Mouse (Mus musculus) CD4-positive, CD25-positive, alpha-beta regulatory T cell, adult 4 months (primary cell): Measurements from ENCODE around the gene Coro1a. TPM values are rescaled to one million over a fixed set of nuclear protein-coding genes. Genes with fewer than 3 reads are reported as not detected.
"Not testable (repeated sequence)": the region's sequence is repeated elsewhere in the genome, so short reads cannot be mapped to it uniquely, and the experiment has no call there.

Source experiments
- ATAC-seq: one replicate; pipeline ENCODE4 v1.8.0; 2017
- polyA plus RNA-seq, 2 experiments: library from polyadenylated mRNA; unstranded; fragments of 100-300 nt; shearing (Covaris generic); gene quantifications; one replicate each; pipeline ENCODE4 v1.2.1; 2017

The Coro1a gene
- polyA plus RNA-seq, 2 experiments from 2014 or later, result 2,251 to 2,782 TPM

GRCm38 (mm10) chr7:126704121-126704980, 3.2 kb downstream of the Coro1a start:
- ATAC-seq, result peak; percentile 46

- no peak for ATAC-seq
Measured at GRCm38 (mm10) chr7:126703757-126704077, 3.9 kb downstream of the Coro1a start.

DNA sequence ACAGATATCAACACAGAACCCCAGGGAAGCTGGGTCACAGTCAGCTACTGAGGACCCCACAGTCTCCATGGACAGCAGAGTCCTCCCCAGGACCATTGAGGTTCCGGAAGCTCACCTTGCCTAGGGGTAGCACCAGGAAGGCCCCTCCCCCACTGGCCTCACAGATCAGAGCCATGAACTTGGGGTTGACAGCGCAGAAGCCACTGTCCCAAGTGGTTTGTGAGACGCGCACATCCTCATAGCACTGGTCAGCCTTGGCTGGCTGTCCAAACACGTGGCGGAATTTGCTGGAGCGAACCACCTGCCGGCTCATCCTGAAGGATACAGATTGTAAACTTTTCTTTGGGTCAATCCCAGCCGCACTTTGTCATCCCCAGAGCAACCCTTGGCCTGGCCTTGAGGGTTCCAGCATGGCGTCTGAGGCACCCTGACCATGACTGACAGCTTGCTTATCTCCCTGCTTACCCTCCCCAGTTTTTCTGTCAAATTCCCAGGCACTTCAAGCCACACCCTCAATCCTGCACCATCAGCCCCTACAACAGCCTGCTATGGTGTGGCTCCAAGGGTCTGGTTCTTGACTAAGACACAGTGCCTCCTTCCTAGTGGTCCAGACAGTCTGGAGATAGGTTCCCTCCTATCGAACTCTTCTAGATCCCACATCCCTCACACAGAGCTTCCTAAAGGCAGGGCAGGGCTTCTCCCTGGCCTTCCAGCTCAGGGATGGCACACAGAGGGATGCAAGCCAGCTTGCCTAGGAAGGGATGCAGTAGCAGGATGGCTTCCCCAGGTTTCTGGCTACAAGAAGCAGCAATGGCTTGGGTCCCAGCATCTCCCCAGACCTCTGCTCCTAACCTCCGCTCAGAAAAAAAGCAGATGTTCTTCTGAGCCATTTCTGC, 4.5 kb downstream of the Coro1a start:
- no peak for ATAC-seq

- peak; percentile 69 for ATAC-seq
Measured at GRCm38 (mm10) chr7:126702358-126702757, 5.2 kb downstream of the Coro1a start.

DNA sequence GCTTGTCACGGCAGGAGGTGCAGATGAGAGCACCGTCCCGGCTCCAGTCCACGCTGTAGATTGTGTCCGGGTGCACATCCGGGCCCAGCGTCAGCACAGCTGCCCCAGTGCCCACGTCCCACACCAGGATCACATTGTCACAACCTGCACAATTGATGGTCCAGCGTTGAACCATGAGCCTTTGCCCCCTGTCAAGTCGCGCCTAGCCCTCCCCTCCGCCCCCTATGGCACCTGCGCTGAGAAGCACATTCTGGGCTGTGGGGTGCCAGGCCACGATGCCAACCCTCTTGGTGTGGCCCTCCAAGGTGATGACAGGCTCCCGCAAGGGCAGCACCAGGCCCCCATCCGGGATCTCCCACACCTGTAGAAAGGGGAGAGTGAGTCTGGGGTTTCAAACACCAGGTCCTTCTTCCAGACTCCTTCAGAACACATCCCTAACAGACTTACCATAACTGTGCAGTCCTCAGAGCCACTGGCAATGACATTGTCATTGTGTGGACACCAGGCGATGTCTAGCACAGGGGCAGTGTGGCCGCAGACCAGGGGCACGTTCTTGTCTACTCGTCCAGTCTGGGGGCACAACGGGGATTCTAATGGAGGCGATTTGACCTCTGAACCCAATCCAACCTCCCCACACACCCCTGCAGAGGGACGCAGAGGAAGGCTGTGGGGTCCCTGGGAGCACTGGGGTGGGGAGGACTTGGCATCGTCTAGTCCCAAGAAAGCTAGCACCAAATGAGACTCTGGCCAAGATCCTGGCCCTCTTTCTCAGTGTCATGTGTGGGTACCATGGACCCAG, 5.8 kb downstream of the Coro1a start:
- no peak for ATAC-seq

DNA sequence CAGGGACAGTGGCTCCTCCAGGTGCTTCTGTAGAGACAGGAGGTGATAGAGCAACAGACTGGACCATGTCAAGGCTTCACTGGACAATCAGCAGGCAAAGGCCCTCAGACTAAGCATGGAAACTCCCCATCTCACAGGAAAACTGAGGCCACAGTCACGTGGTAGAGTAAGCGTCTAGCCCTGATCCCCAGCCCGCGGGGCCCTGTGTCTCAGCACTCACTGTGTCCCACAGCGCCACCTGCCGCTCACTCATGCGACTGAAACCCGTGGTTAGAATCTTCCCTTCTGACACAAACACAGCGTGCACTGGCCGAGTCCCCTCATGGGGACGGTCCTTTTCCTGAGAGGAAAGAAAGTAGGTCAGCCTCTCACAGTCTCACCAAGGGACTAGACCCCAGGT, 6.5 kb downstream of the Coro1a start:
- peak; percentile 37 for ATAC-seq

DNA sequence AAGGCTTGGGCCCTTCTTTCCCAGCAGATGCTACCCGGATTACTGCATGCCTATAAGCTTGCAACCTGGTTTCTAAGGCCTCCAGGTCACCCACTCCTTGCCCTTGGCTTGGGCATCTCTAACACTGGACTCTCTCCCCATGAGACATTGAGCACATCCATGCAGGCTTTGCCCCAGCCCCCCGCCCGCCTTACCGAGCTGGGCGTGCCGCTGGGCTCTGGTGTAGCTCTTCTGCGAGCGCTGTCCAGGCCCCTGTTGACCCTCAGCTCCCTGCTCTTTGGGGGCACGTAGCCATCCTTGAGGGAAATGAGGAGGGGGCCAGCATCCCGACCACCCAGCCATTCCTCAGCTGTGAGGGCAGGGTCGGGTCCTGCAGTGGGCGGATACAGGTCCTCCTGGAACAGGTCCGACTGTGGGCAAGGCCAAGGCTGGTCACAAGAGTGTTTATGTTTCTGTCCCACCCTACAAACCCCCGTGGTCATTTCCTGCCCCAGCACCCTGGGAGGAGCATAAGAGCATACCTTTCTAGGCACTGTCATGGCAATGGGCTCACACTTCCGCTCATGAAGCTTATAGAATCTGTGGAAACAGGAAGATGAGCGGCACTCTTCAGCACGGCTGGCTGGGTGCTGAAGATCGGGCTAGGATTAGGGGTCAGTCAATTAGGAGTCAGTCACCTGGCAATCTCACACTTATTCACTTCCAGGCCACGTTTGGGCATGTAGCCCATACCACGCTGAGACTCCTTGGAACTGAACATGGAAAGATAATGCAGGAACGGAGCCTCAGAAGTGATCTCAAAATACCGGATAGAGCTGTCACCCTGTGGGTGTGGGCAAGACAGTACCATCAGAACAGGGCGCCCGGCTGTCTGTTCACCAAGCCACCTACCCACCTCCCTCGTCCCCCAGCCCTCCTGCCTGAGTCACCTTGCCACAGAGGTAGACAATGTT, 7.2 kb downstream of the Coro1a start:
- ATAC-seq, result no peak

DNA sequence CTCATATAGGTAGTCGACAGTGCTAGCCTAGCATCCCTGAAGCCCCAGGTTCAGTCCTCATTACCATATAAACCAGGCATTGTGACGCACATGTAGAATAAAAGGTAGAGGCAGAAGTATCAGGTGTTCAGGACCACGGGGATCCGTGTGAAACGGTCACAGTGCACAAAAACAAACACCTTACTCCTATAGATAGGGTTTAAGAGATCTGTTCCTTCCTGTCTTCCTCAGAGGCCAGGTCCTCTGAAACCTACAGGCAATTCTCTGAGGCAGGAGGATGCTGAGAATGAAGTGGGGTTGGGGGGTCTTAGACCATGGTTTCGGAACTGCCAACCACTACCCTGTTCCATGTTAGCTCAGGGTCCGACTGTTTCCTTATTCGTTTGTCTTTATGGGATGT, 9.7 kb downstream of the Coro1a start:
- no peak for ATAC-seq

DNA sequence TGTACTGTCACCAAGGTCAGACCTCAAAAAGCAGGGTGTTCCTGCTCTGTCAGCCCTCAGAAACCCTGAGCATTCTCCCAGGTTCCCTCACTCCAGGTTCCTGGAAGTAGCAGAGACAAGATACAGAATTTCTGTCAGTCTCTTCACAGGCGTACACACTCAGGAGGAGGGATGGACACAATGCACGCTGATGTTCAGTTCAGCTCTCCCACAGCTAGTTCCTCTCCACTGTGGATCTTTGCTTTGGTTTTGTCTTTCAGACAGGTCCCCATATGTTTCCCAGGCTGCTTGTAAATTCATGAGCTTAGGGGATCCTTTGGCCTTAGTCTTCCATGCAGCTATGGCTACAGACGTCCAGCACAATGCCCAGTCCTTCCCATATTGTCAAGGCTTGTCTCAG, 10.7 kb downstream of the Coro1a start:
- no peak for ATAC-seq

DNA sequence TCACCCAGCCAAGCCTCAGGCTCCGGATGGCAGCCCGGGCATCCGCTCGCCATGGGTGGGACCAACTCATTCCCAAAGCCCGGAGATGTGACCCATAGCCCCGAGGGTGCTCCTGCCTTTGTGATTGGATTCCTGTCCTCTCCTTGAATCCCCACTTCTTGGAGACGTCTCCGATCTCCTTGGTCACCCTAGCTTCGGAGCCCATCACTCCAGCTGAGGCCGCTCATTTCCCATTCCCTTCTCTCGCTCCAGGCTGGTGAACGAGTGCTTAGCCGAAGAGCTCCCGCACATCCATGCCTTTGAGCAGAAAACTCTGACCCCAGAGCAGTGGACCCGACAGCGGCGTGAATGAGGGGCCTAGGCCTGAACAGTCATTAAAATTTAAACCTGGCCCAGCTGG, 11.3 kb downstream of the Coro1a start:
- no peak for ATAC-seq

DNA sequence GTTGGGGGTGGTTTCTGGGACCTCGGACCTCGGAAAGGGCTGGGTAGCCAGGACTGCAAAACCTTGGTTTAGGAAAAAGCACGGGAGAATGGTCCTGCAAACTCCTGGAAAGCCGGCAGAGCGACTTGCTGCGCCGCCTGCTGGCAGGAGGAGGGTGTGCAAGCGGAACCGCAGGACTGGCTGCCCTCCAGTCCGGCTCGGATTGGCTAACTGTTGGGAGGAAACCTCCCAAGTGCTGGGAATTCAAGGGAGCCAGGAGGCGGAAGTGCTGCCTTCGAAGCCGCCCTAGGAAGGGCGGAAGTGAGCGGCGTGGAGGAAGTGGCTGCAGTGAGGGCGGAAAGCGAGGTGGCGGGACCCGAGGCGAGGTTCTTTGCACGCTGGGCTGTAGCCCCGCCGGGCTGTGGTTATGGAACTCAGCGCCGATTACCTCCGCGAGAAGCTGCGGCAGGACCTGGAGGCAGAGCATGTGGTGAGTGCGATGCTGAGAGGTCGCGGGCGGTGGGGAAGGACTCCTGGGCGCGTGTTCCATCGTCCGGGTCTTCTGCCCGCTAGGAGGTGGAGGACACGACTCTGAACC, 11.9 kb downstream of the Coro1a start, which contains the start of gene Slx1b:
TSS of gene Slx1b (minus strand) at position 154 of the 577 bp plus-strand sequence.
- ATAC-seq, result peak; percentile 85

GRCm38 (mm10) chr7:126695210-126695611, 12.4 kb downstream of the Coro1a start, which contains the start of gene Bola2:
Bola2 (plus strand) TSS chr7:126695401.
- peak; percentile 55 for ATAC-seq

DNA sequence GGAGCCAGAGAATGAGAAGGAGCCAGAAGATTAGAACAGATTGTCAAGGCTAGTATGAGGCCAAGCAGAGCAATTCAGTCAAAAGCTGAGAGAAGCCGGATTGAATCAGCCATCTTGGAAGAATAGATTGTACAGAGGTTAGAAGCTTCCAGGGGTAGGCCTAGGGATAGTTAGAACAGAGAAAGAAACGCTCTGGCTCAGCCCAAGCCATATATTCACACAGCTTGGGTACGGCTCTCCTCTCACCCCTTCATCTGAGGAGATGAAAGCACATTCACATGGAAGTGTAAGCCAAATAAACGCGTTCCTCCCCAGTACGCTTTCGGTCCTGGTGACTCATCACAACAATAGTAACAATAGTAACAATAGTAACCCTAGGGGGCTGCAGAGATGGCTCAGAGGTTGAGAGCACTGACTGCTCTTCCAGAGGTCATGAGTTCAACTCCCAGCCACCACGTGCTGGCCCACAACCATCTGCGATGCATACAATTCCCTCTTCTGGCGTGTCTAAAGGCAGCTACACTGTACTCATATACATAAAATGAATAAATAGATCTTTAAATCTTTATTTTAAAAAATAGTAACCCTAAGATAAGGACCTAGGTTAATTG, 13.0 kb downstream of the Coro1a start:
- ATAC-seq, result no peak

- ATAC-seq, result no peak
Measured at GRCm38 (mm10) chr7:126693781-126694180, 13.8 kb downstream of the Coro1a start.

DNA sequence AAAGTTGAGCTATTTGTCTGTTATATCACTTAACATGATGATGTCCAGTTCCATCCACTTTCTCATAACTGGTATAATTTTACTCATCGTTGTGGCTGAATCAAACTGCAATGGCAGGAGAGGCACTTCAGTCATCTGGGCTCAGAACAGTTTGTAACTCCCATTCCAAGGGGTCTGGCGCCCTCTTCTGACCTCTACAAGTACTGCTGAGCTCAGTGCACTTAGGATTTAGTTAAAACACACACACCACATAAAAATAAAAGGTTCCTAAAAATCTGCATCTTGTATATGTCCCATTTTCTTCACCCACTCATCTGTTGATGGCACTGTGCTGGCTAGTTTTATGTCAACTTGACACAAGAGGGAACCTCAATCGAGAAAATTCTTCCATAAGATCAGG, 14.3 kb downstream of the Coro1a start:
- no peak for ATAC-seq

- ATAC-seq, result no peak
Measured at GRCm38 (mm10) chr7:126692426-126692825, 15.2 kb downstream of the Coro1a start.

- ATAC-seq, result no peak
Measured at GRCm38 (mm10) chr7:126691676-126692075, 15.9 kb downstream of the Coro1a start.

DNA sequence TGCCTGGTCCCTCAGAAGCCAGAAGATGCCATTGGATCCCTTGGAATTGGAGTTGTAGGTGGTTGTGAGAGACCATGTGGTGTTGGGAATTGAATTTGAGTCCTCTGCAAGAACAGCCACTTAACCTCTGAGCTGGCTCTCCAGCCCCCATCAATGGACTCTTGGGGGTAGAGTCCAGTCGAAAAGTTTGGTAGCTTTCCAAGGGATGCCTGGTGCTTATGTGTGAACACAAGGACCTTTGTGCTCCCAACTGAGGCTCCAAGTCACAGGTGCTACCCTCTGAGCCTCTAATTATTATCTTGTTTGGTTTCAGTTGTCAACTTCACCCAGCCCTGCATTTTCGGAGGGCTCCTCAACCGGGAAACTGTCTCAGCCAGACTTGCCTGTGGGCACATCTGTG, 16.9 kb downstream of the Coro1a start:
- ATAC-seq, result no peak

DNA sequence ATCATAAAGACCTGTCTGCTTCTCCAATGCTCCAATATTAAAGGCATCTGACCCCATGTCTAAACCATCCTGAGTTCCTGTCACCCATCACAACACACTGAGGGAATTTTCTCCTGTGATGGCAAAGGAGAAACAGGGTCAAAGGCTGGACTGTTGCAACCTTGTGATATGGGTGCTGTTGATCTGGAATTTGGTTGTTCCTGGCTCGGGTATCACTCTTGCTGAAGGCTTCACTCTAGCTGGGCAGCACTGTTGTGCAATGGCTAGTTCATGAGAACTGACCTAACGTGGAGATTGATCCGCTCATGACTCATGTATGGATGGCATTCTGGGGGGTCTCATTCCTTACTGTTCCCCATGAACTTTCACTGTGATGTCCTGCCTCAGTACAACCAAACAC, 18.6 kb downstream of the Coro1a start:
- no peak for ATAC-seq

- not testable (repeated sequence) for ATAC-seq
Measured at GRCm38 (mm10) chr7:126688156-126688555, 19.4 kb downstream of the Coro1a start.

DNA sequence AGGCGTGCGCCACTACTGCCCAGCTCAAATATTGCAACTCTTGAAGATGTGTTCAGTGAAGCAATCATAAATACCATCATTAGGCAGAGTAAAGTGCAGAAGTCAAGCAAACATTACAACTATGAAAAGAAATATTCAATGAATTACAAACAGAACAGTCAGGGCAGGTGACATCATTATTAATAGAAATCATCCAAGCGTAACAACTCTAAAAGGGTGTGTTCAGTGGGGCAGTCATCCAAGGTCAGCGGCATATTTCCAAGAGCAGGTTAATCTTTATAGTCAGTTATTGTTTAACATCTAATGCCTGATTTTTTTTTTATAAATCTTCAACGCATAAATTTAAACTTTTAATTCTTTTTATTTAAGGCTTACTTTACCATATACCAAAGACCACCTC, 26.4 kb downstream of the Coro1a start:
- ATAC-seq, result no peak
